Mouse (Mus musculus): ENCODE measurements around the gene Emilin3. TPM values are rescaled to one million over a fixed set of nuclear protein-coding genes. Genes with fewer than 3 reads are reported as not detected.
A peak's percentile ranks its signal among the peaks of the same experiment; 100 is the strongest.

Emilin3 gene
- total RNA-seq, 2 experiments from 2014 or later, result not detected

GRCm38 (mm10) chr2:160880453-160881195 lies 31.5 kb downstream of the Emilin3 start, which contains the start of gene Lpin3:
Gene Lpin3, plus strand, starts transcription at chr2:160880670.
- no peak for ATAC-seq (replicated peaks; ENCODE audit: low FRiP score, poor library complexity, severe bottlenecking)

- 0 out of 2 replicates have a peak, but pooled peaks have one; percentile 46 for ATAC-seq (replicated peaks; ENCODE audit: low FRiP score, poor library complexity, severe bottlenecking)
Measured at GRCm38 (mm10) chr2:160876115-160876514, 36.0 kb downstream of the Emilin3 start.

GRCm38 (mm10) chr2:160874231-160874877 lies 37.8 kb downstream of the Emilin3 start:
- no peak for ATAC-seq (replicated peaks; ENCODE audit: low FRiP score, poor library complexity, severe bottlenecking)

- ATAC-seq (replicated peaks; ENCODE audit: low FRiP score, poor library complexity, severe bottlenecking), result peak; percentile 52; the same call in 1 of the 2 replicates
Measured at GRCm38 (mm10) chr2:160872890-160873382, 39.2 kb downstream of the Emilin3 start, which contains the start of gene Zhx3. Gene Zhx3, minus strand, starts transcription at chr2:160872998.

- peak; percentile 74 for ATAC-seq (replicated peaks; ENCODE audit: low FRiP score, poor library complexity, severe bottlenecking)
Measured at GRCm38 (mm10) chr2:160872395-160872794, 39.7 kb downstream of the Emilin3 start.

GRCm38 (mm10) chr2:160871310-160871709 lies 40.8 kb downstream of the Emilin3 start:
- ATAC-seq (replicated peaks; ENCODE audit: low FRiP score, poor library complexity, severe bottlenecking), result no peak

GRCm38 (mm10) chr2:160869446-160869845 lies 42.7 kb downstream of the Emilin3 start:
- no peak for ATAC-seq (replicated peaks; ENCODE audit: low FRiP score, poor library complexity, severe bottlenecking)

GRCm38 (mm10) chr2:160865266-160865665 lies 46.9 kb downstream of the Emilin3 start:
- ATAC-seq (replicated peaks; ENCODE audit: low FRiP score, poor library complexity, severe bottlenecking), result no peak

GRCm38 (mm10) chr2:160864112-160864511 lies 48.0 kb downstream of the Emilin3 start:
- no peak for ATAC-seq (replicated peaks; ENCODE audit: low FRiP score, poor library complexity, severe bottlenecking)

GRCm38 (mm10) chr2:160860363-160860762 lies 51.8 kb downstream of the Emilin3 start:
- ATAC-seq (replicated peaks; ENCODE audit: low FRiP score, poor library complexity, severe bottlenecking), result no peak

Other genes starting within 250 kb of the Emilin3 start
- 0.38 and 1.3 TPM in 2 replicates for gene Plcg1, start 181.0 kb downstream of the Emilin3 start, total RNA-seq (2015; ENCODE audit: low replicate concordance)
- gene Plcg1, start 181.0 kb downstream of the Emilin3 start, total RNA-seq (2017; ENCODE audit: low replicate concordance), result 2.8 and 6.1 TPM in 2 replicates
- gene Zhx3, start 39.3 kb downstream of the Emilin3 start, total RNA-seq (2015; ENCODE audit: low replicate concordance), result 0.84 and 3.7 TPM in 2 replicates
- gene Zhx3, start 39.3 kb downstream of the Emilin3 start, total RNA-seq (2017; ENCODE audit: low replicate concordance), result 1.5 and 1.8 TPM in 2 replicates
- gene Lpin3, start 31.7 kb downstream of the Emilin3 start, total RNA-seq (2015; ENCODE audit: low replicate concordance), result not detected in 2 replicates
- not detected in 2 replicates for gene Lpin3, start 31.7 kb downstream of the Emilin3 start, total RNA-seq (2017; ENCODE audit: low replicate concordance)
- 11.3 and 22.4 TPM in 2 replicates for gene Chd6, start 196.7 kb upstream of the Emilin3 start, total RNA-seq (2015; ENCODE audit: low replicate concordance)
- 22.7 and 26.5 TPM in 2 replicates for gene Chd6, start 196.7 kb upstream of the Emilin3 start, total RNA-seq (2017; ENCODE audit: low replicate concordance)